Mouse (Mus musculus) limb, embryonic 14.5 days (tissue): Measurements from ENCODE around the gene Rnf220. TPM values are rescaled to one million over a fixed set of nuclear protein-coding genes. Genes with fewer than 3 reads are reported as not detected.

ENCODE experiments used
- ATAC-seq: fragments of 200-750 bp; cut with Nextera tagmentation; 2 replicates; pipeline ENCODE4 v1.8.0; 2017; ENCODE audit warnings: low read depth, moderate number of reproducible peaks, moderate TSS enrichment; ENCODE audit not compliant: low FRiP score
- DNase-seq: peaks from one replicate; pipeline ENCODE4 v3.0.0-alpha.2; 2015; ENCODE audit warnings: low spot score
- H3K27ac ChIP-seq: fragments of 300-500 bp; sonication (generic); replicated peaks from 2 replicates; pipeline ENCODE4 v1.5.1; 2014; ENCODE audit warnings: low read depth, mild to moderate bottlenecking, low read length, moderate library complexity, mixed read lengths
- H3K27me3 ChIP-seq: fragments of 300-500 bp; sonication (generic); 2 replicates; pipeline ENCODE4 v1.6.1; 2014; ENCODE audit warnings: low read length, mixed read lengths; ENCODE audit not compliant: control insufficient read depth, insufficient read depth
- H3K36me3 ChIP-seq: fragments of 300-500 bp; sonication (generic); 2 replicates; pipeline ENCODE4 v1.6.1; 2014; ENCODE audit warnings: mild to moderate bottlenecking, low read length, moderate library complexity, mixed read lengths; ENCODE audit not compliant: control insufficient read depth, insufficient read depth
- H3K4me1 ChIP-seq: fragments of 300-500 bp; sonication (generic); 2 replicates; pipeline ENCODE4 v1.6.1; 2014; ENCODE audit warnings: antibody characterized with exemption, low read length, mixed read lengths; ENCODE audit not compliant: control insufficient read depth, insufficient read depth
- H3K4me2 ChIP-seq: fragments of 300-500 bp; sonication (generic); replicated peaks from 2 replicates; pipeline ENCODE4 v1.6.1; 2014; ENCODE audit warnings: low read depth, mild to moderate bottlenecking, low read length, moderate library complexity; ENCODE audit not compliant: severe bottlenecking
- H3K4me3 ChIP-seq: fragments of 300-500 bp; sonication (generic); replicated peaks from 2 replicates; pipeline ENCODE4 v1.5.1; 2014; ENCODE audit warnings: low read length
- H3K9ac ChIP-seq: fragments of 300-500 bp; sonication (generic); 2 replicates; pipeline ENCODE4 v1.6.1; 2014; ENCODE audit warnings: mild to moderate bottlenecking, low read depth, low read length, moderate library complexity; ENCODE audit not compliant: severe bottlenecking
- H3K9me3 ChIP-seq: fragments of 300-500 bp; sonication (generic); 2 replicates; pipeline ENCODE4 v1.6.1; 2016; ENCODE audit warnings: low read length; ENCODE audit not compliant: control insufficient read depth
- POLR2A ChIP-seq: fragments of 200-500 bp; IDR thresholded peaks from 2 replicates; pipeline ENCODE4 v1.8.0; 2012; ENCODE audit warnings: inconsistent platforms, mild to moderate bottlenecking, moderate library complexity, borderline replicate concordance; ENCODE audit not compliant: insufficient read depth, insufficient read length; ENCODE audit errors: extremely low read depth
- WGBS: fragments of 180-500 bp; shearing (Covaris S2); extraction: QIAGEN DNeasy Blood & Tissue Kit; methylation state at CpG from one replicate; pipeline ENCODE4 v1.1.7; 2014; 5-methylcytosine and 5-hydroxymethylcytosine counted together
- polyA plus RNA-seq, 2 experiments: library from polyadenylated mRNA; depleted of rRNA in 1 of 2; stranded (reverse) in 1 of 2; unstranded in 1 of 2; fragments of >200 nt; fragmentation: Nextera tagmentation in 1 of 2; extraction: Ambion mirVana in 1 of 2; gene quantifications; 2 replicates each; pipeline versions ENCODE4 v1.2.1 to v1.2.3; 2012 to 2014

Gene Rnf220
- polyA plus RNA-seq, 2 experiments: 72.8 to 126 TPM

DNA sequence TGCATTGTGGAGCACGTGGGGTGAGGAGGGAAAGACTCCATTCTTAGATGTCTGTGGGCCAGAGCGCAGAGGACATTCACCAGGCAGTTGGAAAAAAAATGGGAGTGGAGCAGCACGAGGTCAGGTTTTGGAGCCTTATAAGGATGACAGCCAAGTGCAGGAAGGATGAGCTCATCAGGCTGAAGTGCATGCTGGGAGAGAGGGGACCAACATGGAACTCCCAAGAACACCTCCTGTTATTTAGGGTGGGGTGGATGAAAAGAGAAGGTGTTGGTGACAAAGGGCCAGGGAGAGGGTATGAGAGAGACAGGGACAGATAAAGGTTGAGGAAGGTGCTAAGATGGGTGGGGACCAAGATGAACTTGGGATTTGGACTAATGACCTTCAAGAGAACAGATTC, 127.3 kb downstream of the Rnf220 start:
- TF ChIP-seq POLR2A: no peak
- 90% methylated on average over 3 of the region's 3 CpGs for WGBS
- no peaks in the 10 kb centered on the region for H3K9me3 ChIP-seq
- H3K4me3 ChIP-seq: no peak overlapping the region
- H3K27me3 ChIP-seq: no peaks in the 10 kb centered on the region
- H3K4me2 ChIP-seq: no peak overlapping the region
- ATAC-seq (no peak), DNase-seq (no peak)
- no peak overlapping the region for H3K9ac ChIP-seq
- H3K27ac ChIP-seq: no peak overlapping the region
- H3K36me3 ChIP-seq: no peaks in the 10 kb centered on the region
- H3K4me1 ChIP-seq: peaks cover 30% of the 10 kb centered on the region

DNA sequence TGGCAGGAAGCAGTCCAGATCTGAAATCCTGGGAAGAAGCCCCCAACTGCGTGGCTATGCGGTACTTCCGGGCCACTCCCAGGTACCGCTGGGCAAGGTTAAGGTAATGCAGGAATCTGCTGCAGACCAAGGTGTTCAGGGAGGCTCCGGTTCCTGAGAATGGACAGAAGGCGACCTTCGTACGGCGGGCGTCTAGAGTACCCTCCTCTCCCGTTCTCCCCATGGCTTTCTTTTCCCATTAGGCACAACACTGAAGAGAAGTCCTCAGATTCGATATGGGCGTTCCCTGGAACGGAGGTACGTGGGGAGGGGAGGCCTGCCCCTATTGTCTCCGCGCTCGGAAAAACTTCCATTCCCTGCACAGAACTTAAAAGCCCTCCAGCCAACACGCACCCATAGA, 129.5 kb downstream of the Rnf220 start:
- DNase-seq (no peak), ATAC-seq (no peak)
- Histone ChIP-seq H3K4me2 (no peak overlapping the region), H3K4me3 (no peak overlapping the region), H3K27me3 (no peaks in the 10 kb centered on the region), H3K27ac (no peak overlapping the region), H3K4me1 (peaks cover 12% of the 10 kb centered on the region), H3K9me3 (no peaks in the 10 kb centered on the region), H3K9ac (no peak overlapping the region), H3K36me3 (no peaks in the 10 kb centered on the region)
- WGBS: 88% methylated on average over 19 of the region's 19 CpGs
- TF ChIP-seq POLR2A: no peak

DNA sequence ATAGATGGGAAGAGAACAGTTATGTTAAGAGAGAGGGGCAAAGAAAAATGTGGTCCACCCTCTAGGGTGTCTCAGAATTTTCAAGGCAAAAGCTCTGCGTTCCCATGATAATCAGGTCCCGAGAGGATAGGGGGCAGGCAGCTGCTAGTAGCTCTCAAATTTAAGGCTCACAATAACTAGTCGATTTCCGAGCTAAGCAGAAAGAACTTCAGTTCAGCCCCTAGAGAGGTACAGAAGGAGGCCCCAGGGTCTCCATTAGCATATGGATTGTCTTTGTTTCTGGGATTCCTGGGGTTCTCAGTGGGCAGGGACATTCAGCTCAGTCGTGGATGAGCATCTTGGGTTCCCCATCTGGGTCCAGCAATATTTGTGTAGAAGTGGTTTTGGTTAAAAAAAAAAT, 134.8 kb downstream of the Rnf220 start:
- Histone ChIP-seq H3K27ac (no peak overlapping the region), H3K36me3 (no peaks in the 10 kb centered on the region), H3K4me1 (no peaks in the 10 kb centered on the region), H3K4me2 (no peak overlapping the region), H3K4me3 (no peak overlapping the region), H3K27me3 (no peaks in the 10 kb centered on the region), H3K9me3 (no peaks in the 10 kb centered on the region), H3K9ac (no peak overlapping the region)
- ATAC-seq: no peak
- no peak for TF ChIP-seq POLR2A
- DNase-seq: no peak
- WGBS: 17% methylated on average over 5 of the region's 5 CpGs

DNA sequence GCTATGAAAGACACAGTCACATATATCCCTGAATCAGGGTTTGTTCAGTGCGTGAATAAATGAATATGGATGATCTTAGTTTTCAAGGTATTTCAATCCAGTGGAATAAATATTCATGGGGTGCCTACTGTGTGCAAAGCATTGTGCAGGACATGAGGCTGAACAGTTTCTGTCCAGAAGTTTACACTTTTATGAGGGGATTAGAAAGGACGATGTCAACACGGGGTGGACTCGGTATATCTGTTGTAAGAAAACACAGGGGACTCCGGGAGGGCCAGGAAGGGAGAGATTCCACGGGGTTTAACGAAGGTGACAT, 135.3 kb downstream of the Rnf220 start:
- Histone ChIP-seq H3K4me3 (no peak overlapping the region), H3K4me1 (peaks cover 1% of the 10 kb centered on the region; the same call in 1 of the 2 replicates), H3K4me2 (no peak overlapping the region), H3K9me3 (no peaks in the 10 kb centered on the region), H3K36me3 (no peaks in the 10 kb centered on the region), H3K9ac (no peak overlapping the region), H3K27me3 (no peaks in the 10 kb centered on the region), H3K27ac (no peak overlapping the region)
- WGBS: 25% methylated on average over 7 of the region's 7 CpGs
- DNase-seq (no peak), ATAC-seq (no peak)
- TF ChIP-seq POLR2A: no peak

DNA sequence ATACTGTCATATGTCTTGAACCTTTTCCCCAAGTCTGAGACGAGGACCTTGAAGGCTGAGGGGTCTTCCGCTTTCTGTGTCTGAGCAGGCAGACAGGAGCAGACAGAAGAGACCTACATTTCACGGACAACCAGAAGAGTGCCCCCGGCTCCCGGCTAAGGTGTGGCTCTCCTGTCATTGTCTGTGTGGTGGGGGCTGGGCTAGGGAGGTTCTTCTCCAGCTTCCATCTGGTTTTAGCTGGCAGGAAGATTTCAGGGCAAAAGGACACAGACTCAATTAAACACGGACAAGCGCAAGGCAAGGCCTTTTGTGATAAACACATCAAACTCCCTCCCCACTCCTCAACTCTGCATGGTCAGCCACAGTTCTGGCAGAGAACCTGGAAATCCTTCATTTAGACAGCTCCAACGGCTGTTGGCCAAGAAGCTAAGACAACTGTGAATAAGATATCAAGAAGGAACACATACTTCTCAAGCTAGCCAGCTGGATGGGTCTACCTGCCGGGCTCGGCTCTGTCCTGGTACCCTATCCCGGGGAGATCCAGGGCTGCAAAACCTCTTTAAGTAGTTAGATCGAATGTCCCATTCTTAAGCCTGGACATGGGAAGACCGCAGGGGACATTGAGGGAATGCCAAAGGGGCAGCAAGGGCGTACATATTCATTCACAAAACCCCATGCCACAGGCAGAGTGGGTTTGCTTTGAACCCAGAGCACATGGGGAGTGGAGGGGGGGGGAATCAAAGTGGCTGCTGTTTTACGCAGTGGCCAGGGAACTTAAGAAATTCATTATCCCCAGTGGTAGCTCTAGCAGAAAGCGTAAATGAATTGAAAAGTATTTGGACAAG, 135.9 kb downstream of the Rnf220 start:
- no peaks in the 10 kb centered on the region for H3K27me3 ChIP-seq
- no peak overlapping the region for H3K27ac ChIP-seq

More for the DNA sequence above, 135.9 kb downstream of the Rnf220 start:
- WGBS: 53% methylated on average over 16 of the region's 16 CpGs
- Histone ChIP-seq H3K9me3 (no peaks in the 10 kb centered on the region), H3K9ac (no peak overlapping the region), H3K4me3 (no peak overlapping the region), H3K4me2 (no peak overlapping the region), H3K4me1 (peaks cover 7% of the 10 kb centered on the region; the same call in 1 of the 2 replicates), H3K36me3 (no peaks in the 10 kb centered on the region)
- DNase-seq (no peak), ATAC-seq (no peak)
- TF ChIP-seq POLR2A: no peak
